Mouse (Mus musculus): Measurements from ENCODE around the gene Med10. TPM values are rescaled to one million over a fixed set of nuclear protein-coding genes. Genes with fewer than 3 reads are reported as not detected.

The Med10 gene
- polyA plus RNA-seq, 1 experiment: 63.2 TPM

DNA sequence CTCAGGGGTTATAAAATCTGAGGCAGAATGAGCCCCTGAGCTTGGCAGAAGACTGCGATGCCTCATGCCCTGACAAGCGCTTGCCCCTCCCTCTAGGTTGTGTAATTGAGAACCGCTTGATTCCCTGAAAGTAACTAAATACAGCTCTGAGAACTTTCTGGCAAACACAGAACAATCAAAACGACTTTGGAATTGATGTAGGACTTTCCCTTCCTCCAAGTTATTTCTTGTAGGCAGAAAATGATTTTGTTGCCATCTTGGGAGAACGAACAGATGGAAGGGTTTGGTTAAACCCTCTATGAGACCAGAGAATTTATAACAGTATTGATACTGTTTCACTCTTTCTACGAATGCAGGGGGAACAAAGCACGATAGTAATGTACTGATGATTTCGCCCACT is 62.7 kb downstream of the Med10 start:
- no peak for TF ChIP-seq POLR2A (IDR thresholded peaks at IDR 0.05; ENCODE audit: low read depth, low read length)
- no peak for TF ChIP-seq CTCF (IDR thresholded peaks at IDR 0.05; ENCODE audit: borderline replicate concordance, insufficient read depth, low read length)
- Histone ChIP-seq H3K27ac (ENCODE audit: insufficient read depth, low read length) (no peak overlapping the region), H3K4me1 (ENCODE audit: control insufficient read depth, insufficient read depth, low read length) (no peaks in the 10 kb centered on the region), H3K4me3 (ENCODE audit: insufficient read depth, low read length) (no peak overlapping the region)

Other genes starting within 250 kb of the Med10 start
- 2.8 and 3.2 TPM in 2 replicates for gene Srd5a1, start 191.0 kb upstream of the Med10 start, polyA plus RNA-seq (2011; ENCODE audit: insufficient read length, low read depth, missing spikeins)
- 1.0 and 1.7 TPM in 2 replicates for gene Ube2ql1, start 62.5 kb upstream of the Med10 start, polyA plus RNA-seq (2011; ENCODE audit: insufficient read length, low read depth, missing spikeins)